Mouse (Mus musculus) liver, postnatal 0 days (tissue): ENCODE measurements at regions not wholly inside any gene's neighbourhood (a gene's known extent, or its start where the extent isn't known, plus 50 kb on each side); places are given as distances from the start of the nearest gene placed in this dataset.

Experiments
- CTCF ChIP-seq: sonication (generic); IDR thresholded peaks from 2 replicates; pipeline ENCODE4 v1.5.1; 2016; ENCODE audit warnings: antibody characterized with exemption, low read depth
- EP300 ChIP-seq: IDR thresholded peaks from 2 replicates; pipeline ENCODE4 v1.6.1; 2016; ENCODE audit warnings: antibody characterized with exemption, low read depth, mild to moderate bottlenecking

- TF ChIP-seq CTCF (no peak), EP300 (no peak)
Observed at GRCm38 (mm10) chr6:104108386-104108785, 384.2 kb upstream of the Cntn6 start.
